Mouse (Mus musculus): ENCODE results near the gene Map6d1. TPM values are rescaled to one million over a fixed set of nuclear protein-coding genes. Genes with fewer than 3 reads are reported as not detected.

Map6d1 gene
- polyA plus RNA-seq, 1 experiment from 2014 or later, result 9.0 TPM

Other genes with a start within 250 kb of the Map6d1 start
- gene Klhl24, start 143.8 kb downstream of the Map6d1 start, polyA plus RNA-seq (2015; fragmentation: Nextera tagmentation; extraction: Ambion mirVana), result 35.9 and 38.8 TPM in 2 replicates
- 18.1 and 20.0 TPM in 2 replicates for gene Yeats2, start 100.3 kb downstream of the Map6d1 start, polyA plus RNA-seq (2015; fragmentation: Nextera tagmentation; extraction: Ambion mirVana)
- gene Parl, start 61.0 kb upstream of the Map6d1 start, polyA plus RNA-seq (2015; fragmentation: Nextera tagmentation; extraction: Ambion mirVana), result 69.0 and 71.3 TPM in 2 replicates
- not detected in 2 replicates for gene Cyp2ab1, start 84.0 kb upstream of the Map6d1 start, polyA plus RNA-seq (2015; fragmentation: Nextera tagmentation; extraction: Ambion mirVana)
- 120 and 142 TPM in 2 replicates for gene Abcc5, start 185.0 kb upstream of the Map6d1 start, polyA plus RNA-seq (2015; fragmentation: Nextera tagmentation; extraction: Ambion mirVana)